Mouse (Mus musculus) kidney, embryonic 15.5 days (tissue): ENCODE measurements around the gene Ptprd. TPM values are rescaled to one million over a fixed set of nuclear protein-coding genes. Genes with fewer than 3 reads are reported as not detected.

Experiments
- ATAC-seq: fragments of 200-750 bp; cut with Nextera tagmentation; replicated peaks from 2 replicates; pipeline ENCODE4 v1.8.0; 2017; ENCODE audit warnings: moderate TSS enrichment; ENCODE audit not compliant: low FRiP score
- H3K27ac ChIP-seq: fragments of 300-500 bp; sonication (generic); 2 replicates; pipeline ENCODE4 v1.5.1; 2015; ENCODE audit warnings: mild to moderate bottlenecking, inconsistent platforms
- H3K27me3 ChIP-seq: fragments of 300-500 bp; sonication (generic); 2 replicates; pipeline ENCODE4 v1.6.1; 2015; ENCODE audit warnings: inconsistent platforms
- H3K36me3 ChIP-seq: fragments of 300-500 bp; sonication (generic); 2 replicates; pipeline ENCODE4 v1.6.1; 2015; ENCODE audit warnings: inconsistent platforms
- H3K4me1 ChIP-seq: fragments of 300-500 bp; sonication (generic); 2 replicates; pipeline ENCODE4 v1.6.1; 2015; ENCODE audit warnings: inconsistent platforms
- H3K4me2 ChIP-seq: fragments of 300-500 bp; sonication (generic); 2 replicates; pipeline ENCODE4 v1.6.1; 2015; ENCODE audit warnings: moderate library complexity, mild to moderate bottlenecking, inconsistent platforms
- H3K4me3 ChIP-seq: fragments of 300-500 bp; sonication (generic); replicated peaks from 2 replicates; pipeline ENCODE4 v1.5.1; 2015; ENCODE audit warnings: mild to moderate bottlenecking, inconsistent platforms
- H3K9ac ChIP-seq: fragments of 300-500 bp; sonication (generic); 2 replicates; pipeline ENCODE4 v1.6.1; 2015; ENCODE audit warnings: mild to moderate bottlenecking, inconsistent platforms
- H3K9me3 ChIP-seq: fragments of 300-500 bp; sonication (generic); replicated peaks from 2 replicates; pipeline ENCODE4 v1.6.1; 2016; ENCODE audit warnings: inconsistent platforms
- WGBS: fragments of 180-500 bp; shearing (Covaris S2); methylation state at CpG from one replicate; pipeline ENCODE4 v1.1.7; 2015; ENCODE audit warnings: mixed read lengths; 5-methylcytosine and 5-hydroxymethylcytosine counted together
- polyA plus RNA-seq: library from polyadenylated mRNA; unstranded; fragments of >200 nt; fragmentation: Nextera tagmentation; extraction: Ambion mirVana; gene quantifications from 2 replicates; pipeline ENCODE4 v1.2.1, GENCODE M21; 2015

The Ptprd gene
- polyA plus RNA-seq, 1 experiment from 2014 or later: 21.6 TPM

DNA sequence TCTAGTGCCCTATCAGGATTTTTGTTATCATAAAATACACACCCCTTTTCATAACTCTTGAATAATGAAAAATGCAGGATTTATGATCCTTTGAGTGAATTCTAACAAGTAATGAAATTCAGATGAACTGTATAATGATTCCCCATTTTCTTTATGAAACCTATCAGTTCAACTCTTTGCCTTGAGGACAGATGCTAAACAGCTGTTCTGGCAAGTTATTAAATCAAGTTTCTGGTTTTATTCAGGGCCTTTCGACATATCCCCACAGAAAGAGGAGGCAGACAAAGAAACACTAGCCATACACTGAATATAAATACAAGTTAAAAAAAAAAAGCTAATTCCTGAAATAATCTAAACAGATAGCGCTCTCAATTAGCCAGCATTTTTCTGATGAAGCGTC, 1914.4 kb downstream of the Ptprd start:
- Histone ChIP-seq H3K4me3 (no peak overlapping the region), H3K27me3 (no peaks in the 10 kb centered on the region), H3K36me3 (no peaks in the 10 kb centered on the region), H3K4me2 (no peak overlapping the region), H3K9ac (no peak overlapping the region), H3K9me3 (no peaks in the 10 kb centered on the region), H3K4me1 (no peaks in the 10 kb centered on the region), H3K27ac (no peak overlapping the region)
- no peak for ATAC-seq
- 81% methylated on average over 3 of the region's 3 CpGs for WGBS

DNA sequence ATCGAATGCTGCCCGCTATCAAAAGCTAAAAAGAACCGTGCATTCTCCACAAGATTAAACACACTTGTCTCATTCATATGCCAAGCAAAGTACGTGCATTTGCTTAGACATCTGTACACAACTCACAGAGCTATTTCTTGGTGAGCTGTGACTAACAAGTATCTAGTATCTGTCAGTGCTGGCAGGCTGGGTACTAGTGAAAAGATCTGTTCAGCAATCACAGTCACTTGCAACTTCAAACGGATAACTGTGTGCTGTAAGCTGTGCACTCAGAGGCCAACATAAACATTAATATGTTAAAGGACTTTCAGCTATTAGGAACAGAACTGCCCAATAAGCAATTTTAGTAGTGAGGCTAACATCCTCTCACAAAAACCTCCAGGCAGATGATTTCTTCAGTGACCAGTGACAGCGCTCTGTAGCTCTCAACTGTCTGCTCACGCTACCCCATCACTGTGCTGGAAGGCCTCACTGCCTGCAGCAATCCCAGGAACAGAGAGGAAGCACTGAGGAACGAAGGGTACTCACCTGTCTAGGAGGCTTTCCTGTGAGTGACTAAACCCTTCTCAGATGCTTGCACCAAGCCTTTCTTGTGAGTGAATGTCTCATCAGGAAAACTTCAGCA, 1918.9 kb downstream of the Ptprd start:
- Histone ChIP-seq H3K9me3 (no peaks in the 10 kb centered on the region), H3K9ac (no peak overlapping the region), H3K4me2 (no peak overlapping the region), H3K4me3 (no peak overlapping the region), H3K27ac (no peak overlapping the region), H3K4me1 (peaks cover 7% of the 10 kb centered on the region; the same call in 1 of the 2 replicates), H3K36me3 (no peaks in the 10 kb centered on the region), H3K27me3 (no peaks in the 10 kb centered on the region)
- WGBS: 80% methylated on average over 8 of the region's 8 CpGs
- ATAC-seq: no peak

DNA sequence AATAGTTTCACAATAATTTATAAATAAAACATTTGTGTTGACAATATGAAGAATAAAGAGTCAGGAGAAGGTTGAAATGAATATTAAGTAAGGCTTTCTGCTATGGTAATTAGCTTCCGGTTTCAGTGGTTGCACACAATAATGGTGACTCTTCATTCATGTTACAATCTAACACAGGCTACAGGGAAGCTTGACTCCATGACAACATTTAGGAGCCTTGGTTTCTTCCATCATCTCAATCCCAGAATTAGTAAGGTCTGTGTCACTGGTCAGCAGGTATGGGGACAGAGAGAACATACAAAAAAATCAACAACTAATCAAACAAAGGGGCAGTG, 1921.3 kb downstream of the Ptprd start:
- 80% methylated on average over 1 of the region's 1 CpGs for WGBS
- Histone ChIP-seq H3K4me2 (no peak overlapping the region), H3K27ac (no peak overlapping the region), H3K9me3 (no peaks in the 10 kb centered on the region), H3K4me1 (peaks cover 7% of the 10 kb centered on the region; the same call in 1 of the 2 replicates), H3K27me3 (no peaks in the 10 kb centered on the region), H3K4me3 (no peak overlapping the region), H3K9ac (no peak overlapping the region), H3K36me3 (no peaks in the 10 kb centered on the region)
- ATAC-seq: no peak

DNA sequence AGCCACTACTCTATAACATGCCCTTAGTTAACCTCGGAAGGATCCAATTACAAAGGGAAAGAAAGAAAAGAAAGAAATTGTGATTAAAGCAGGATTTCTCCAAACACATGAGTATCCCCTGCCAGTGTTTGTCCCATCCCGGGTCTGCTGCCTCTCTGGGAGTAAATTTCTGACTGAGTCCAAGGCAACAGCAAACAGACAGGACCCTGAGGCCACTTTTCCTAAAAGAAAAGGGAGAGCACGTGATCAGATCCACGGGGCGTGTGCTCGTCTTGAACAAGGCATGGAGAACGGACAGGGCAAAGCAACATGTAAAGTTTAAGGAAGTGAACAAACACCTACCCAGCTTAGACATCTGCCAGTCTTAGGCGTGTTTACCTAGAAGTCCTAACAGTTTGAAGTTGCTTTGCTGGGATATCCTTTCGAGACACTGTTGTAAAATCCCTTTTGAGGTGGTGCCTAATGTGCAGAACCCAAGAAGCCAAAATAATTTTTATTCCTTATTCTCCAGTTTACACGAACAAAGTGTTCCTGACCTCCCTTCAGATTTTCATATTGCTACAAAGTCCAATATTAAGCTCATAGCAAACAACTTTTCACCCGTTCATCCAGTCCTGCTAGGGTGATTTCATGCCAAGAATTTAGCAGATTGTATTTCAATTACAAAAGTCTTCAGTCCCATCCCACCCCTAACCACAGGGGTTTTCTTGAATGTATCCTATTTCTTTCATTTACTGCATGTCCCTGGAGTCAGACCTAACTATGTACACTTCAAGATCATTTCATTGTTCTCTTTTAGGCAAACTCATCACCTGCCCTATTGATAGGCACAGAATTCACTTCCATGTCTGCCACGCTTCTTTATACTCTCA, 1921.9 kb downstream of the Ptprd start:
- Histone ChIP-seq H3K4me1 (peaks cover 7% of the 10 kb centered on the region; the same call in 1 of the 2 replicates), H3K4me3 (no peak overlapping the region), H3K27ac (no peak overlapping the region), H3K4me2 (no peak overlapping the region), H3K27me3 (no peaks in the 10 kb centered on the region), H3K36me3 (no peaks in the 10 kb centered on the region), H3K9ac (no peak overlapping the region), H3K9me3 (no peaks in the 10 kb centered on the region)
- WGBS: 42% methylated on average over 12 of the region's 12 CpGs
- peak; percentile 40; the same call in 1 of the 2 replicates for ATAC-seq

DNA sequence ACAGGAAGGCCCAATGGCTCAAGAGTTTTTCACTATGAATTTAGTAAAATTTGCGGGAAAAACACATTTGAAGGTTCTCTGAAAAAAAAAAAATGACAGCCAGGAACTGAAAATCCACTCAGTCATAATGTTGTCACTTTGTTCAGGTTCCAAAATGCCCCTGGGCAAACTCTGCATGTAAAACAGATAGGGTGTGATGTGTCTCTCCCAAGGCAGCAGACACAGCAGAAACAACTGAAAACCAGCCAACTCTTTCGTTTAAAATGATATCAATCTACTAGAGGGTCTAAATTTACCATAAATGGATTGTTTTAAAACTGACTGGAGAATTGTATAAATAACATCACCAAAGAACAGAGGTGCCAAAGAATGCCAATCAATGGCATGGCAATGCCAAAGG, 1925.7 kb downstream of the Ptprd start:
- Histone ChIP-seq H3K27ac (no peak overlapping the region), H3K4me1 (peaks cover 10% of the 10 kb centered on the region; the same call in 1 of the 2 replicates), H3K4me3 (no peak overlapping the region), H3K36me3 (no peaks in the 10 kb centered on the region), H3K27me3 (no peaks in the 10 kb centered on the region), H3K9me3 (no peaks in the 10 kb centered on the region), H3K9ac (no peak overlapping the region), H3K4me2 (no peak overlapping the region)
- 64% methylated on average over 2 of the region's 2 CpGs for WGBS
- no peak for ATAC-seq

DNA sequence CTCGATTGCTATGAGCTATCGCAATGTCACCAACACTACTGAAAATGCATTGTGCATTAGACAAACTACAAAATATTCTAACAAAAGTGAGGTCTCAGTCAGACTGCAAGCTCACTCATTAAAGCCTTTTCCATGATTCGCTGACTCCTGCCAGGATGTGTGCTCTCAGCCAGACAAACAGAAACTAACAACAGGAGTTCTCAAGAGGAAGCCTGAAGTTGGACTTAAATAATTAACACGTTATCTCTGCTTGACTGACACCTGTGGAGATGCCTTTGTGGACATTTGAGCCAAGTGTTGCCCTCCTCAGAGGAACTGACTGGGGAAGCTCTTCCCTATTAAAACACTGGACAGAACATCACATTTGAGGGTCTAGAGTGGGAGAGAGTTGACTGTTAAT, 1928.9 kb downstream of the Ptprd start:
- Histone ChIP-seq H3K27ac (no peak overlapping the region), H3K9ac (no peak overlapping the region), H3K36me3 (no peaks in the 10 kb centered on the region), H3K4me2 (no peak overlapping the region), H3K9me3 (no peaks in the 10 kb centered on the region), H3K27me3 (no peaks in the 10 kb centered on the region), H3K4me1 (0 out of 2 replicates have a peak, but pooled peaks cover 3% of the 10 kb centered on the region), H3K4me3 (no peak overlapping the region)
- 61% methylated on average over 4 of the region's 4 CpGs for WGBS
- ATAC-seq: no peak

DNA sequence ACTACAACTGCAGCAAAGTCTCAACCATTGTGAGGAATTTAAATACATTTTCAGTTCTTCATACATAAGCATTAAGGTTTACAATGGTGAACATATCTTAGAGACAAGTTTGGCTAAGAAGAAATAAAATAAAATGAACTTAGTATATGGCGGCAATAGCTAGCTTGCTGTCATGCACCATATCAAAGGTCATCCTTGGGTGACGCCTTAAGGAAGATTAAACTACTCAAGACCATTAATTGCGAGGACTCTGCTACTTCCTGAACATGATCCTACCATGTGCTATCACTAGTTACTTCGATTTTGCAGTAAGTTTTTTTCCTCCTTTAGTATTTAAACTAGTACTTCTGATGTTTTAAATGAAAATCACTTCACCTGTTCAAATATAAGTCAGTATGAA, 1949.0 kb downstream of the Ptprd start:
- Histone ChIP-seq H3K9ac (no peak overlapping the region), H3K4me1 (peaks cover 10% of the 10 kb centered on the region; the same call in 1 of the 2 replicates), H3K9me3 (no peaks in the 10 kb centered on the region), H3K36me3 (no peaks in the 10 kb centered on the region), H3K27ac (no peak overlapping the region), H3K27me3 (no peaks in the 10 kb centered on the region), H3K4me2 (no peak overlapping the region), H3K4me3 (no peak overlapping the region)
- WGBS: 79% methylated on average over 4 of the region's 4 CpGs
- ATAC-seq: no peak

DNA sequence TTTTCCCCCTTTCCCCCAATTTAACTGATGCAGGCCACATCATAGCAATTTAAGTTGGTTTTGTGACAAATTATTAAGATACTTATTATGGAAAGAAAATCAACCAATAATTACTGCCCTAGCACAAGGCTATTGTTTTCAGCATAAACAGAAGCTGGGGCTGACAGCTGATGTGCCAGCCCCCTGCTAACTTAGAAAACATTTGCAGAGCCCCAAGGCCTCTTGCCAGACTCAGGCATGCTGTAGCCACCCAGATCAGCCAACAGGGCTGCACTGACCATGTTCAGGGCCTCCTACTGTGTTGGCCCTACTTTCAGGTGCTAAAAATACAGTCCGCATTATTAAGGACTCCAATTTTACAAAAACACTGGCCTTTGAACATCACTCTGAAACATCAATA, 1951.1 kb downstream of the Ptprd start:
- WGBS: 93% methylated on average over 1 of the region's 1 CpGs
- Histone ChIP-seq H3K4me1 (peaks cover 10% of the 10 kb centered on the region; the same call in 1 of the 2 replicates), H3K9ac (no peak overlapping the region), H3K27me3 (no peaks in the 10 kb centered on the region), H3K4me3 (no peak overlapping the region), H3K9me3 (no peaks in the 10 kb centered on the region), H3K27ac (no peak overlapping the region), H3K36me3 (no peaks in the 10 kb centered on the region), H3K4me2 (no peak overlapping the region)
- ATAC-seq: no peak

DNA sequence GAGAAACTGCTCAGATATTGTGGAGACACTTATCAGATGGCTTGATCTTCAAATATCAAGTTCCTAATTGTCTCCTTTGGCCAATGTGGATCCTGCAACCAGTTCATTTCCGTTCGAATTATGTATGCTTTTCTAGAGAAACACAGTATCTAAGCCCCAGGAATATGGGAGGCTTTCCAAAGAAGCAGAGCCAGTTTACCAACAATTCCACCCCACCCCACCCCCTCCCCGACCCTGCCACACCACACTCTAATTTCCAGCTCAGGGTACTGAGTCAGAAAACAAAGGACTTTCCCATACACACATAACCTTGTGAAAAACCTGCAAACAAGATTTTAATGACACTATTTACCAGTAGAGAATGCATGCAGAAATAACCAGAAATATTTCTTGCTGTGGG, 1951.5 kb downstream of the Ptprd start:
- WGBS: 70% methylated on average over 3 of the region's 3 CpGs
- no peak for ATAC-seq
- no peaks in the 10 kb centered on the region for H3K9me3 ChIP-seq

DNA sequence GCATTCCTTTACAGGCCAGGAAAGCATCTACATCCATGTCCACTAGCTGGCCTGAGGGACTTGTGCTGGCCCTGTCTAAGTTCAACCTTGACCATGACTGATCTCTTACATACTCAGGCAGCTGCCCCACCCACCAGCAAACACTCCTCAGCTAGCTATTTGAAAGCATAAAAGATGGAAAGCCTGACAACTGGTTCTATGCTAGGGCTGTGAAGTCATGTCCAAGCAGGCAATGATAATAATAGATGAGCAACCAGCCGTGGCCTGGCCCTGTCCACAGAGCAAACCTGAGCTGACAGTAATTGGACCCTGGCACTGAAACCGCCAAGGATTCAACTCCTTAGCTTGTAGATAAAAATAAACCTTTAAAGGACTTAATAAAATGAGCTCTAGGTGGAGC, 1952.1 kb downstream of the Ptprd start:
- ATAC-seq: peak; percentile 74; the same call in 1 of the 2 replicates

More for the DNA sequence above, 1951.5 kb downstream of the Ptprd start:
- Histone ChIP-seq H3K4me2 (no peak overlapping the region), H3K4me1 (peaks cover 10% of the 10 kb centered on the region; the same call in 1 of the 2 replicates), H3K27me3 (no peaks in the 10 kb centered on the region), H3K27ac (no peak overlapping the region), H3K36me3 (no peaks in the 10 kb centered on the region), H3K9ac (no peak overlapping the region), H3K4me3 (no peak overlapping the region)

DNA sequence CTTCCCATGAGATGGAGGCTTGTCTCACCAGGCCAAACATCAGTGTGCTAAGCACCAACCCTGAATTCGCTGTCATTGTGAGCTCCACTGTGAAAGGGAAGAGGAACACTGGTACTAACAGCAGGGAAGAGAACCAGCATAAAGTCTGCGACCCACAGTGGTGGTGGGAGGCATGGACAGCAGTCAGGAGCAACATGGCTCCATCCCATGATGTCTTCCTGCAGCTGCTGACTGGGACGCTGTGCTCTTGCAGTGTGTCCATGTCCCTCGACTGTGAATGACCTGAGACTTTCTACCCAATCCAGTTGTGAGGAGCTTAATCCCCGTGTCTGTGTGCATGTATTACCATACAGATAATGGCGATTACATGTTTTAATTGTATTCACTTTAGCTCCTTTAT, 1967.4 kb downstream of the Ptprd start:
- Histone ChIP-seq H3K9ac (no peak overlapping the region), H3K36me3 (no peaks in the 10 kb centered on the region), H3K4me3 (no peak overlapping the region), H3K4me2 (no peak overlapping the region), H3K27me3 (no peaks in the 10 kb centered on the region), H3K27ac (no peak overlapping the region), H3K9me3 (no peaks in the 10 kb centered on the region), H3K4me1 (peaks cover 3% of the 10 kb centered on the region; the same call in 1 of the 2 replicates)
- ATAC-seq: no peak
- 78% methylated on average over 6 of the region's 6 CpGs for WGBS

More for the DNA sequence above, 1952.1 kb downstream of the Ptprd start:
- no peaks in the 10 kb centered on the region for H3K36me3 ChIP-seq
- 27% methylated on average over 2 of the region's 2 CpGs for WGBS
- H3K9ac ChIP-seq: no peak overlapping the region
- H3K9me3 ChIP-seq: no peaks in the 10 kb centered on the region
- H3K27me3 ChIP-seq: no peaks in the 10 kb centered on the region
- H3K4me3 ChIP-seq: no peak overlapping the region
- peaks cover 10% of the 10 kb centered on the region; the same call in 1 of the 2 replicates for H3K4me1 ChIP-seq
- no peak overlapping the region for H3K4me2 ChIP-seq
- H3K27ac ChIP-seq: no peak overlapping the region

DNA sequence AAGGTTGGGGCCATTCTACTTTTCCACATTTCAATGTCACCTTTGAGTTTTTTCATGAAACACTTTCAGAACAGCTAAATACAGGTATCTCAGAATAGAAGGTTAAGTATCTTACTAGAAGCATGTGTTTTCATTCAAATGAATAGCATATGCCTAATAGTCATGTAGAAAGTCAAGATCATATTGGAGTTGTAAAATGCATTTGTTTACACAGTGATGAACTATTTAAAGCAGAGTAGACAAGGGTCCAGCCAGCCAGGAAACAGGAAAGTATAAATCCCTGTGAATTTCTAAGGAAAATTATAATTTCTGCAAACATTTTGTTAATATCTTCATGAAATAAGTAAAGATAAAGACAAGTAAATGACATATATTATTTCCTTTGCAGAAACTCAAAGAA, 1970.2 kb downstream of the Ptprd start:
- no peak for ATAC-seq
- Histone ChIP-seq H3K27ac (no peak overlapping the region), H3K9ac (no peak overlapping the region), H3K4me2 (no peak overlapping the region), H3K9me3 (no peaks in the 10 kb centered on the region), H3K4me3 (no peak overlapping the region), H3K36me3 (no peaks in the 10 kb centered on the region), H3K4me1 (peaks cover 3% of the 10 kb centered on the region; the same call in 1 of the 2 replicates), H3K27me3 (no peaks in the 10 kb centered on the region)
